Mouse (Mus musculus) CD8-positive naive resting alpha-beta T cell, adult 2 months (primary cell): ENCODE measurements around the gene Rab30.

ENCODE experiments used
- DNase-seq, 2 experiments: peaks; one replicate each; pipeline ENCODE4 v3.0.0; 2022; ENCODE audit warnings: low read depth in 2 of 2, low spot score in 2 of 2

The Rab30 gene

DNA sequence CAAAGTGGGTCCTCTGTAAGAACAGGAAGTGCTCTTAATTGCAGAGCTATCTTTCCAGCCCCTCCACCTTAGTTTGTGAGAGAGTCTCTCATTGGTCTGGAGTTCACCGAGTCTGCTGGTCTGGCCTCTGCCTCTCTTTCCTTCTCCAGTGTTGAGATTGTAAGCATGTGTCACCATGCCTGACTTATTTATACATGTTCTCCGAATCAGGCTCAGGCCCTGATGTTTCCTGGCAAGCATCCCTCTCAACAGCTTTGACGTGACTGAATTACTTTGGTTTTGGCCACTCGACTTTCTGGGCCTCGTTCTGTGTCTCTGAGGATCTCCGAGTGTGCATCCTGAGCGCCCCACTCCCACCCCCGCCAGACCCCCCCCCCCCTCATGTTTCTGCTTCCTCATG is 55.4 kb downstream of the Rab30 start:
- DNase-seq: no peak

DNA sequence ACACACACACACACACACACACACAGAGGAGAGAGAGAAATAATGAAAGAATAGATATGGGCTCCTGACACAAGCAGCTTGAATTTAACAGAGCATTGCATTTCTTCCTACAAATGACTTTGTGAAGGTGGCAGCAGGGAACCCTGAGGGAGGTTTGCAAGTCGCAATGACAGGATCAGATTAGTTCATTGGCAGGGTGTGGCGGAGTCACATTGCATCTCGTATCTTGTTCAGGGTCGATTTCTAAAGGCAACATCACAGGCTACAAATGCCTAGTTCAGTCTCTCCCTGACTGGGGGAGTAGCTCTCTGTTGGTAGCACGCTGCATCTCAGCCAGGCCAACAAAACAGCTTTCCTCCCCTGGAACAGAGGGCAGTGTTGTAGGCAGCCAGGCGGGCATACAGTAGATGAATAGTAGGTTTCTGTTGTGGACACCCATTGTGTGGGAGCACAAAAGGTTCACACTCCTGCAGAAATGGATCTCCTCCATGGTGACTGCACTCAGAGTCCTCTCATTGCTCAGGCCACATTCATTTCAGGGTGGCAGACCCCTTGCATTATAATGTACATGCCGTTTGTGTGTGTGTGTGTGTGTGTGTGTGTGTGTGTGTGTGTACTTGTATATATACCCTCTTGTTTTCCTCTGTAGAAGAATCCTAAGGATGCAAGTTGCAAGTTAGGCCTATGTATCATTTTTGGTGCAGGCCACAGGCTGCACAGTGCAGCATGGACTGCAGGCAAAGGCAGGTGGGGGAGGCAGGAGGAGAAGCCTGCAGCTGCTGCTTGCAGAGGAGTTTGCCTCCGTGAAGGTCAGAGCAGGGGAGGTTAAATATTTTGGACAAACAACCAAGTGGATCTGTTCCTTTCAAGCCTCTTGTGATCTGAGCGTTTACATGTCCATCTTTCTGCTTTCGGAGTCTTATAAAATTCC is 58.5 kb downstream of the Rab30 start:
- DNase-seq: no peak

DNA sequence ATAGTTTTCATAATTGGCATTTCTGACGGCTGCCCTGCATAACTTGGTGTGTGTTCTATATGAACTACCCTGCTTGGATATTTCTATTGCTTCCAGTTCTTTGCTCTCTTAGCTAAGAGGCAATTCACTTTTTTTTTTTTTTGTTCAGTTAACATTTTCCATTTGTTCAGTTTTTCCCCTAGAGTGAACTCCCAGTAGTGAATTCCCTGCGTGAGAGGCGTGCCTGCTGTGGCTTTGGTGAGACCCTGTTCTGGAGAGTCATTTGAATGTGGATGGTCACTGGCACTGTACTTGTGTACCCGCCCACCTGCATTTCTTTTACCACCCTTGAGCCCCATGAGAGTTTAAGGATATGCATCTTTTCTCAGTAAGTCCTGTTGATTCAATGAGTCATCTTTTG is 60.8 kb downstream of the Rab30 start:
- DNase-seq: no peak

DNA sequence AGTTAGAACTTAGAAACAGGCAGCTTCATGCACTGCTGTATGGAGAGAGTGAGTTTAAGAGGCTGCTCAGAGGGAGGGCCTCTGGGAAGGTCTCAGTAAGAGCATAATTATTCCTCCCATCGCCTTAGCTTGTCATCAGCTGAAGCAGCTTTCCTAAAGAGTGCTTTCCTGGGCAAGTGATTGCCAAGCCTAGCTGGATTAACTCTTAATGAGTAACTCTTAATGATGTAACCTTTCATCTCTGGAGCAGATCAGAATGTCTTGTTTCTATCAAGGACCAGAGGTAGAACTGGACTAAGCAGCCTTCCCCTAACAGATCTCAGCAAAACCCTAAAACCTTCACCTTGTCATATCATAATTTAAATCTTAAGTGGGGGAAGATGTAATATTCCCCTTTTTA is 61.8 kb downstream of the Rab30 start:
- DNase-seq: no peak

DNA sequence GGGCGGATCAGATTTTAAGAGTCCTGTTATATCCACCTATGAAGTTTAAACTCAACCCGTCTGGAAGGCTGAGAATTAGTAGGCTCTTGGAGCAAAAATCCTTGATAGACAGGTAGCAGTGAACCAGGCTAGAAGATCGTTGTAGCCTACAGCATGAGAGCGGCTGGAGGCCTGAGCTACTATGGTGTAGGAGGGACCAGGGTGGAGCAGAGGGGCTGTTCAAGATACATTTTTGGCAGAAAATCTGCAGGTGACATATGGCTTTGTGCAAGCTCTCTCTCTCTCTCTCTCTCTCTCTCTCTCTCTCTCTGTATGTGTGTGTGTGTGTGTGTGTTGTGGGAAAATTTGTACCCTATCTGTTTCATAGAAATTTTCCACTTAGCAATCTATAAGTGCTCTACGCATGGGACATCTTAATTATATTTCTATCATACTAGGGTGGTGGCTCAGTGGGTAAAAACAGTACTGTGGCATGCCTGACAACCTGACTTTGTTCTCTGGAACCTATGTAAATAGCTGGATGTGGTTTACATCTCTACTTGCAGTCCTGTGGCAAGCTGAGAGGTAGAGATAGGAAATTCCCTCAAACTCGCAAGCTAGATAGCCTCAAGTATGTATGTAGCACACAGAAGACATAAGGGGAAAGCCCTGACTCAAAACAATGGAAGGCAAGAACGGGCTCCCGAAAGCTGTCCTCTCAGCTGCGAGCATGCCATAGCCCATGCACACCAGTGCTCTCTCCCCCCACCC is 63.7 kb downstream of the Rab30 start:
- DNase-seq: no peak

DNA sequence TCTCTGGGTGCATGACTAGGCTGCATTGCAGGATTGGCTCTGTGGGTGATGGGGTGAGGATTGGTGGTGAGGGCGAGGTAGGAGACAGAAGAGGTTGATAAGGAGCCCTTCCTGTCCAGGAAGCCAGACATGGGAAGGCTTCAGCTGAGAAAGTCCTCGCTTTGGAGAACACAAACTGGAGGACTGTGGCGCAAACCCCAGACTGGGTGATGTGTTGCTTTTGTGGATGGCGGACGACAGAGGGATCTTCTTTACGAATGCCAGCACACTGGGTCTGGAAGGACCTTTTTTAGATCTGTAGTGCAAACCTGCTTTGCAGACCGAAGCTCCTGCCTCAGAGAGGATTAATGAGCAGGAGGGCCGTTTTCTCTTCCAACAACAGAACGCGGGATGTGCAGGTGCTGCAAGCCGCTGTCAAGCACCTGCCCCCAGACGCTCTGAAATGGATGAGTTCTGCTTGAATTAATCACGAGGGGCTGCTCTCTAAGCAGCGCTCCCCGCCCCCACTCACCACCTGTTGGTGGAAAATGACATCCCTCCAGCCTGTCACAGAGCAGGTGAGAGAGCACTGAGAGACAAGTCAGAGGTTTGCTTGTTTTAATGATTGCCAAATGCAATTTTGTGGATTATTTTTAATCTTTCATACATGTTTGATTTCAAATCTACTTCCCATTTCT is 65.2 kb downstream of the Rab30 start:
- no peak for DNase-seq

DNA sequence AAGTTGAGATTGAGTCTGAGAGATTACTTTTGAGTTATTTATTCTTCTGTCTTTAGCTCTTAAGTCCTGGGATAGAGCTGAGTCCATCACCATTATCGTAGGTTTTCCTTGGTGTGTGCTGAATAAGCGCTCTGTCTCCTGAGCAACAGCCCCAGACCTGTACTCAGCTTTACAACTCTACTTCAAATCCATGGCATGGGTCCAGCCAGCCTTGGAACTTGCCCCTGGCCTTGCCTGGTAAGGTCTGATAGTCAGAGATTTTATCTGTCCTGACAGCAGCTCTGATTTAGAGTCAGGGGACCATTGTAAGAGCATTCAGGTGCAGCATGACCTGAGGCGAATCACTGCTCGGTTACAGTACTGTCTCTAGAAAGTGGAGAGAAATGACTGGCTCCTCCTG is 66.1 kb downstream of the Rab30 start:
- DNase-seq: no peak

DNA sequence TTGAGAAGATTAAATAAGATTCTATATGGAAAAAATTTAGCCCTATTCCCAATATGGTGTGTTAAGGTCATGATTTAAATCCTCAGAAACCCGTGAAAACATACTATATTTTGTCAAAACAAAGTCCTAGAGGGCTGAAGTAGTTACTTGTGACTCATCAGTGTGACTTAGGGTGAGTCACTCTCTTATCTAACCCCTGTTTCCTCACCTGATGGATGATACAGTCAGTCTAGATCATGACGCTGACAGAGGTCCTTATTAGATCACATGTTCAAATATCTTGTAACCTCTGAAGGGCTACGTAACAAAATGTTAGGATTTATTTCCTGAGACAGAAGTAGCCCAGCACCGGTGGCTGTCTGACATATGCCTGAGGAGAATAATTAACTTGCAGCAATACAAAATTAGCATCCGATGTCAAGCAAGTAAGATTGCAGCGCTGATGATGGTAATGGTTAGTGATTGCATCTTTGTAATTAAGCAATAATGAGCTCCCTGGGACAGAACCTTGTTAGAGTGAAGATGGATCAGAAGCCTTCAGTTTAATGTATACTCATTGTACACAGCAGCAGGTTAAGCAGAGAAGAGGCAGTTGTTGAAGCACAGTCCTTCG is 70.4 kb downstream of the Rab30 start:
- no peak for DNase-seq

DNA sequence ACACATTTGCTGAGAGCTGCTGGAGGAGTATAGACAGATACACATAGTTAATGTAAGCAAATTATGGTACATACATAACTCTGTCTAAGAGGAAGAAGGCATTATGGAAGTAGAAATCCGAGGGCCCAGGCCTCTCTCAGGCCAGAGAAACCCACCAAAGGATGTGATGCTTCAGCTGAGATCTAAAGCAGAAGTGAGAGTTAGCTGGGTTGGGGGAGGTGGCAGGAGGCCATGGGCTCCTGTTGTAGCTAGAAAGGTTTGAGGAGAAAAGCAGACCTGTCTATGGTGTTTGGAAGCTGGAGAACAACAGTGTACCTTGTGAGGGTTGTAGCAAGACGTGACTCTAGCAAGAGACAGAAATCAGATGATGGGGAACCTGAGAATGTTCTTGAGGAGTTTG is 75.8 kb downstream of the Rab30 start:
- DNase-seq: no peak

DNA sequence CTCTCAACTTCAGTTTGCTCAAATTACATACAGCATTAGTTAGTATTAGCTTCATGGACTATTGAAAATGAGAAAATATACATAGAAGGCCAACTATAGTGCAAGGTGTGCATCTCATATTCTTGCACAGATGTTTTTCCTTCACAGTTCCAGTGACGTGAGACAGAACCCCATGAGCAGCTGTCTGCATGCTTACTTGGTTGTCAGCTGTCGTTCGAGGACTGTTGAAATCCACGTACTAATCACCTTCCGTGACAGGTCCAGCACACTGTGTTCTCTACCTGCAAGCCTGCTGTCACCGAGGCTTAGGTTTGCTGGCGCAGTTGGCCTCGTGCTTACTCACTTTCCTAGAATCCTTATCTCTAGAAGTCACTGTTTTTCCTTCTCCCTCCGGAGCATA is 76.5 kb downstream of the Rab30 start:
- no peak for DNase-seq

DNA sequence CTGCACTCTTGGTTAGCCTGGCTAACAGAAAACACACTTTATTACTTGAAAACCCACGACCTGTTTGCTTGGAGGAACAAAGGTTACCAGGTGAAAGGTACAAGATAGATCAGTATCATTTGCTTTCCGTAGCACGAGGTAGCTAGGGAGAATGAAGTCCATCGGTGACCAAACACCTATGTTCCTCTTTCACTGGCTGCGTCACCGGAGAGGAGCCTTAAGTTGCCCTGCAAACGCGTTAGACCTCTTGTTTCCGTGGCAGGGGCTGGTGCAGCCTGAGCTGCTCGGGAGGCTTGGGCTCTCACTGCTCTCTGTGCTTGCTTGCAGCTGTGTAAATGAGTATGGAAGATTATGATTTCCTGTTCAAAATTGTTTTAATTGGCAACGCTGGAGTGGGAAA is 78.3 kb downstream of the Rab30 start:
- no peak for DNase-seq

DNA sequence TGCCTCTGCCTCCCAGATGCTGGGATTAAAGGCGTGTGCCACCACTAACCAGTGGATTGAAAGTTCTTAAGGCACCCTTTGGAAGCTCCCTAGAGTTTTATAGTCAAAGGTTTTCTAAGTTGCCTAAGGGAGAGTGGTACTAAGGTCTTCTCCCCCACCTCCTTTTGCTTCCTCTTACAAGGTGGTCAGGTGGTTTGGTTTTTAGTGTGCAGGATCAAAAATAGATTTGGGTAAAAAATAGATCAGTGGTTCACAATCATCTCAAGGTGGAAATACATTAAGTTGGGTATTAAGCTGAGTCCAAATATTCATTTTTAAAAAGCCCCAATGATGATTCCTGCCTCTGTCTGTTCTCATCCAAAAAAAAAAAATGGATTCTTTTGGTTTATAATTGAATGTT is 79.0 kb downstream of the Rab30 start:
- no peak for DNase-seq

DNA sequence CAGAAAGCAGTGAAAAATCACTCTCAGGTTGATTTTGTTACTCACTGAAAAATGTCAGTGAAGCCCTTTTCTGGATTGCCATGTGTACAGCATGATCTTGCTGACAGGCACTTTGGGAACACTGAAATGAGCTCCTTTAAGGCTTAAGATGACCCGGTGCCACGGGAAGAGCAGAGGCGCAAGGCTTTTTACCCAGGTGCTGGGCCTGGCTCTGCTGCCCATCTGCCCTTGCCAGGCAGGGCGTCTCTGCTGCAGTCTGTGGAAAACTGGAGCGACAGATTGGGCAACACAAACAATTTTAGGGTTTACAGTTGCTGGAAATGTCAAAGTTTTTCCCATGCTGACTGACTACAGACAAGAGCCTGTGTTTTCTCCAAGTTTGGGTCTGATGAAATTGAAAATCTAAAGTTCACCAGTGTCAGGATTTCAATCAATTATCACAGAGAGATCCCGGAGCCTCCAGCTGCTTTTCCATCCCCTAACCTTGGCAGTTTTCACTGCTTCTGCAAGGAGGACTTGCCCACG is 79.6 kb downstream of the Rab30 start:
- DNase-seq: no peak

DNA sequence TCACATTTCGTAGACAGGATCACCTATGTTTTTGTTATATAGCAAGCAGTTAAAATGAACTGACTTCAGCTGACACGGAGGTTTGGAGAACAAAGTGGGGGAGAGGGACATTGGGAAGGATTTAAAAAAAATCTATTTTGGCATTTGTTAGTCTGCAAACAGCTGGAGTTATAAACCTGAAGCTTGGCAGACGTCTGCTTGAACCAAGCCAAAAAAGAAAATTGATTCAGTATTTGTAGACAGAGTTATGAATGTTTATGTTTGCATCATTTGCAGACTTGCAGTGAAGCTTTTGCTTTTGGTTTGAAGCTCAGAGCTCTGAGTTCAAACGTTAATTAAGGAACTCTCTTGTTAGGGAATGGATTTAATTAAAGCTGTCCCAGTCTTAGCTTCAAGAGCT is 80.5 kb downstream of the Rab30 start:
- no peak for DNase-seq

DNA sequence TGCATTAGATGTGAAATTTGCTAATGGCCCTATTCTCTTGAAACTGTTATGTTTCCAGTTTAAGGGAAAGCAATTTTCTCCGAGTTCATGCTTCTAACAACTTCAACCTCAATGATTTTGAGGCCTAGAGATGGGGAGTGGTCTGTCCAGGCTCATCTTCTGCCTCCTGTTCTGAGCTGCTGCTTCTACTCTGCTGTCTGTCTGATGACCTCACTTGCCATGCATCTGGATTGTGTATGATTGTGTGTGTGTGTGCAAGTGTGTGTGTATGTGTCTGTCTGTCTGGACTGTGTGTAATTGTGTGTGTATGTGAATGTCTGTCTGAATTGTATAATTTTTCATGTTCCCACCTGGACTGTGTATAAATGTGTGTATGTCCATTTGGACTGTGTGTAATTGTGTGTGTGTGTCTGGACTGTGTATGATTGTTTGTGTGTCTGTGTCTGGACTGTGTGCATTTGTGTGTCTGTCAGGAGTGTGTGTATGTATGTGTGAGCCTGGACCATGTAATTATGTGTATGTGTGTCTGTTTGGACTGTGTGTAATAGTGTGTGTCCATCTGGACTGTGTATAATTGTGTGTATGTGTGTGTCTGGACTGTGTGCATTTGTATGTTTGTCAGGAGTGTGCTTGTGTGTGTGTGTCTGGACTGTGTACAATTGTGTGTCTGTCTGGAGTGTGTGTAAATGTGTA is 81.2 kb downstream of the Rab30 start:
- DNase-seq: no peak

DNA sequence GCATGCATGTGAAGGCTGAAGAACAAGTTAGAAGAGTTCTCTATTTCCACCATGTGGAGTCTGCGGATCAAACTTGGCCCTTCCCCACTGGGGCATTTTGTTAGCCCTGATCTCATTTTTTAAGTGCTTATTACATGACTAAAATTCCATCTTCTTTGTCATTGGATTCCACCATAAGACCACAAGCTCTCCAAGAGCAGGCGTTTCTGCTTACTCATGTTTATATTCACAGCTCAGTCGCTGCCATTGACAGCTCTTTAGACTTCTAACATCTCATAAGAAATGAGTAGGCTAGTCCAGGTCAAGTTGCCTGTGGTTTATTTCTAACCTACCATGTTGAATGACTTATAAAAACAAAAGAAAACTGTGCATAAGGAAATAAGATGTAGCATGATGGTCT is 84.8 kb downstream of the Rab30 start:
- DNase-seq: no peak

DNA sequence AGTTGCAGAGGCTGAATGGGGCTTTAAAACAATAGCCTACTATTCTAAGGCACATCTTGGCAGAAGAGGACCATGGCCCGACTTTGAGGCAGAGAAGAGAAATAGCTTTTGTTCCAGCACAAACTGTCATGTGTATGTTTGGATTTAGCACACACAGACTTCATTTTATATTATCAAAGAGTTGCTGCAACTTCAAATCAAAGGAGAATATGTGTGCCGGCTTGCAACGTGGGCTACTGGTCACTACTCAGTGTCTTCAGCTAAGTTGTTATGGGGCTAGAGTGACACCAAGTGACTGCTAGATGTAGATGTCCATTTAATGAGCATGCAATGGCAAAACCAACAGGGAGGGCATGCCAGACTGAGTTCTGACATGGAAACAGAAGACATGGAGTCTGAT is 86.6 kb downstream of the Rab30 start:
- no peak for DNase-seq

DNA sequence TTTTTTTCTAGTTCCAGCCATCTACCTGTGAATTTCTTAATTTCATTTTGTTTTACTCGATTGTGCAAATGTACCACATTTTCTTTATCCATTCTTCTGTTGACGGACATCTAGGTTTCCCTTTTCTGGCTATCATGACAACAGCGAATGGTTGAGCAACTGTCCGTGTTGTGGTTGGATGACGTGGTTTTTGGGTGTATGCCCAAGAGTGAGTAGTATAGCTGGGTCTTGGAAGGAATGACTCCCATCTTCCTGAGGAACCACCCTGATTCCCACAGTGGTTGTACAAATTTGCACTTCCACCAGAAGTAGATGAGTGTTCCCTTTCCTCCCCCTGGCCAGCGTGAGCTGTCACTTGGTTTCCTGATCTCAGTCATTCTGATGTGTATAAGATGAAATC is 91.0 kb downstream of the Rab30 start:
- no peak for DNase-seq

DNA sequence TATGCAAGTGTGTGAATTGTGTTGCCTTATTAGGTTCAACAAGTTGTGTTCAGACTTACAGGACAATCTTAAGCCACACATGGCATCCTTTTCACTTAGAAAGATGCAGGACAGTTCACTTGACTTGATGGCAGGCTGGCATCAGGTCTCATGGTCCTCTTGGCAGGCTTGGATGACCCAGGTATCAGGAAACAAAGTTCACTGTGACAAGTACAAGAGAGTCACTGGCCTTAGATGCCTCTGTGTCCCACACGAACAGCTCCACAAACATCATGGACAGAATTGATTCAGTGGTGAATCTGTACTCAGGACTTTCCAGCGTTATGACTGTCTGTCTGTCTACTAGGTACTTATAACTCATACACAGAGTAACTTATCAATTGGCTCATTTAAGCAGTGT is 93.0 kb downstream of the Rab30 start:
- DNase-seq: no peak

DNA sequence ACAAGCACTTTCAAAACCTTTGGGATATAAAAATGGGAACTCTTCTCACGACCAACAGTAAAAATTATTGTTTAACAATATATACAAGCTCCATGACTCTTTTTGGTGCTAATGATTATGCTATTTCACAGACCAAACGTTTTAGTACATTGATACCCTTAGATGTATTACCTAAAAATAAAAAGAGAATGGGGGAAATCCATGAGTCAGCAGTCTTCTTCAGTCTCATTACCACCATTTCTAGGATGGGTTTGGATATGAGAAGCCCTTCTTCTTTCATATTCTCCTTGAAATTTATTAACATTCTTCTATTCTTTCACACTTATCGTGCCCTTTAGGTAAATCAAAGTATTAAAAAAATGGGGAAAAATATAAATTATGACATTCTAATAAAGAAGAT is 95.0 kb downstream of the Rab30 start:
- no peak for DNase-seq

DNA sequence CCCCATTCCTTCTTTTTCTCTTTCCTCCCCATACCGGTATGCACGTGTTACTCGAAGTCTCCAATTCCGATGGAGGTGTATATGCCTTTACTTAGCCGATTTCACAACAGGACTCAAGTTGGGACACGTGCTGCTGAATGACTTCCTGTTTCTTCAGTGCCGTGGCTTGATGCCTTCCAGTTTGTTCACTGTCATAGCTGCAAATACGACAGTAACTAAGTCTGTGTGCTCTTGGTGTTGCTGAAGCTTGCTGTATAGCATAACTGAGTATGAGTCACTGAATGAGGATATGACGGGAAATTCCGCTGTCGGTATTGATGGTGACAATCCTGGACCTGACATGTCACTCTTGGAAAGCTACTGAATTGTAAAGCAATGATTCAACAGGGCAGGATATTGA is 95.8 kb downstream of the Rab30 start:
- no peak for DNase-seq
